In genomic region chr14:71709528-71710289, GRCm38 (mm10) we compare ENCODE assay signal across 15 mouse cellular contexts.
DNase-seq lines count a peak whose midpoint lies in the region; ATAC-seq and TF ChIP-seq lines count a peak whose summit lies in the region.
"Had no signal": no experiment of that assay in that cellular context is flagged by ENCODE, and none has a peak within 500 bp of the region (broad histone marks: within the 10 kb centered on the region; RNA-seq: fewer than 3 reads in every experiment).

No protein-coding gene starts in this region.

- DNase-seq in kidney, postnatal 4 days = peak; percentile 42 to 45
- DNase-seq in kidney, postnatal 36 days = no peak
- DNase-seq in forebrain, embryonic 10.5 days (ENCODE audit: extremely low spot score, low spot score) = no peak
- no peak for DNase-seq in forebrain, postnatal 0 days
- peak; percentile 9 for DNase-seq in midbrain, postnatal 0 days (ENCODE audit: low spot score)
- no peak for DNase-seq in yolk sac, embryonic 10.5 days (ENCODE audit: low spot score)
- no peak for DNase-seq in right cerebral cortex, postnatal 25 days
- DNase-seq: adrenal gland, adult 8-10 months; gastrocnemius, postnatal 36 days; kidney, adult 18-20 months; liver, embryonic 13.5 days; thymus, postnatal 14 days had no signal

- WGBS in forebrain, embryonic 10.5 days = 47% methylated on average over 5 of the region's 5 CpGs
- 46% methylated on average over 5 of the region's 5 CpGs for WGBS in forebrain, postnatal 0 days
- WGBS in midbrain, postnatal 0 days = 41% methylated on average over 5 of the region's 5 CpGs

- H3K9ac ChIP-seq in forebrain, postnatal 0 days = no peak overlapping the region
- H3K9ac ChIP-seq in midbrain, postnatal 0 days (replicated peaks; ENCODE audit: low read length, poor library complexity, severe bottlenecking) = no peak overlapping the region
- H3K9ac ChIP-seq: heart, embryonic 15.5 days; liver, embryonic 13.5 days had no signal

- TF ChIP-seq CTCF in forebrain, postnatal 0 days (IDR thresholded peaks at IDR 0.05; ENCODE audit: low read depth) = no peak
- no peak for TF ChIP-seq CTCF in midbrain, postnatal 0 days (IDR thresholded peaks at IDR 0.05)

- no peak overlapping the region for H3K4me2 ChIP-seq in forebrain, postnatal 0 days (ENCODE audit: low read depth)
- H3K4me2 ChIP-seq in midbrain, postnatal 0 days (ENCODE audit: low read depth, low read length, poor library complexity, severe bottlenecking) = no peak overlapping the region
- H3K4me2 ChIP-seq: heart, embryonic 15.5 days; liver, embryonic 13.5 days had no signal

- no peaks in the 10 kb centered on the region for H3K27me3 ChIP-seq in forebrain, embryonic 10.5 days (ENCODE audit: poor library complexity, severe bottlenecking)
- no peaks in the 10 kb centered on the region for H3K27me3 ChIP-seq in forebrain, postnatal 0 days (ENCODE audit: insufficient read depth, low read length)
- H3K27me3 ChIP-seq in midbrain, postnatal 0 days (ENCODE audit: insufficient read depth, low read length) = no peaks in the 10 kb centered on the region
- H3K27me3 ChIP-seq: heart, embryonic 15.5 days; liver, embryonic 13.5 days; Patski had no signal

- H3K9me3 ChIP-seq in forebrain, embryonic 10.5 days = no peaks in the 10 kb centered on the region
- H3K9me3 ChIP-seq in forebrain, postnatal 0 days (ENCODE audit: low read length) = no peaks in the 10 kb centered on the region
- H3K9me3 ChIP-seq in midbrain, postnatal 0 days (ENCODE audit: low read length) = no peaks in the 10 kb centered on the region
- H3K9me3 ChIP-seq: heart, embryonic 15.5 days; liver, embryonic 13.5 days had no signal

- H3K4me3 ChIP-seq in forebrain, embryonic 10.5 days = no peak overlapping the region
- H3K4me3 ChIP-seq in forebrain, postnatal 0 days (ENCODE audit: low read depth, low read length) = no peak overlapping the region
- H3K4me3 ChIP-seq in midbrain, postnatal 0 days (ENCODE audit: low read depth, low read length) = no peak overlapping the region
- H3K4me3 ChIP-seq: erythroblast, embryonic 14.5 days; heart, embryonic 15.5 days; liver, embryonic 13.5 days had no signal

- peaks cover 5% of the 10 kb centered on the region for H3K4me1 ChIP-seq in forebrain, embryonic 10.5 days
- H3K4me1 ChIP-seq in forebrain, postnatal 0 days (ENCODE audit: insufficient read depth) = no peaks in the 10 kb centered on the region
- H3K4me1 ChIP-seq in midbrain, postnatal 0 days (ENCODE audit: insufficient read depth, low read length) = no peaks in the 10 kb centered on the region
- H3K4me1 ChIP-seq: heart, embryonic 15.5 days; liver, embryonic 13.5 days had no signal

- ATAC-seq in forebrain, postnatal 0 days = peak; percentile 51
- no peak for ATAC-seq in midbrain, postnatal 0 days (ENCODE audit: low FRiP score)
- ATAC-seq: Patski had no signal

- H3K36me3 ChIP-seq in forebrain, embryonic 10.5 days (replicated peaks) = no peaks in the 10 kb centered on the region
- H3K36me3 ChIP-seq in forebrain, postnatal 0 days (ENCODE audit: insufficient read depth) = no peaks in the 10 kb centered on the region
- no peaks in the 10 kb centered on the region for H3K36me3 ChIP-seq in midbrain, postnatal 0 days (ENCODE audit: insufficient read depth, low read length)
- H3K36me3 ChIP-seq: heart, embryonic 15.5 days; liver, embryonic 13.5 days had no signal

- H3K27ac ChIP-seq in forebrain, embryonic 10.5 days = 0 out of 2 replicates have a peak overlapping the region, but pooled peaks have one; percentile 44
- H3K27ac ChIP-seq in forebrain, postnatal 0 days (ENCODE audit: low read depth, low read length) = no peak overlapping the region
- no peak overlapping the region for H3K27ac ChIP-seq in midbrain, postnatal 0 days (ENCODE audit: low read depth, low read length)
- H3K27ac ChIP-seq: heart, embryonic 15.5 days; liver, embryonic 13.5 days had no signal

Comparison
In these comparisons a context has a peak if more than half of its experiments do, and no peak if none do; other contexts are left out.
1. DNase-seq: peak in kidney, postnatal 4 days (2 of 2) and midbrain, postnatal 0 days (single experiment); none in kidney, postnatal 36 days (0 of 2), forebrain, embryonic 10.5 days (single experiment), forebrain, postnatal 0 days (single experiment), yolk sac, embryonic 10.5 days (single experiment) and right cerebral cortex, postnatal 25 days (single experiment).